Mouse (Mus musculus): Measurements from ENCODE around the gene Mfap2. TPM values are rescaled to one million over a fixed set of nuclear protein-coding genes. Genes with fewer than 3 reads are reported as not detected.

Gene Mfap2
- total RNA-seq, 2 experiments from 2014 or later, result 98.0 to 106 TPM

Other genes with a start within 250 kb of the Mfap2 start
- gene Padi4, start 236.2 kb upstream of the Mfap2 start, total RNA-seq (2021), result 1 to 10 TPM; 1.4 to 2.7 TPM
- gene Padi3, start 199.8 kb upstream of the Mfap2 start, total RNA-seq (2021), result not detected
- gene Padi1, start 164.6 kb upstream of the Mfap2 start, total RNA-seq (2021), result not detected
- gene Padi2, start 104.1 kb upstream of the Mfap2 start, total RNA-seq (2021), result 1 to 10 TPM; 6.7 to 9.5 TPM
- 100 to 1,000 TPM; 271 to 305 TPM for gene Sdhb, start 49.2 kb upstream of the Mfap2 start, total RNA-seq (2021)
- 10 to 100 TPM; 58.8 to 63.5 TPM for gene Atp13a2, start 23.5 kb upstream of the Mfap2 start, total RNA-seq (2021)
- gene Crocc, start 50.1 kb downstream of the Mfap2 start, total RNA-seq (2021), result 10 to 100 TPM; 16.3 to 24.0 TPM
- 10 to 100 TPM; 66.0 to 69.1 TPM for gene Necap2, start 67.9 kb downstream of the Mfap2 start, total RNA-seq (2021)
- under 1 TPM; 0.68 to 0.81 TPM for gene Spata21, start 77.9 kb downstream of the Mfap2 start, total RNA-seq (2021)
- gene Szrd1, start 129.4 kb downstream of the Mfap2 start, total RNA-seq (2021), result 100 to 1,000 TPM; 115 to 132 TPM
- 10 to 100 TPM; 25.3 to 25.9 TPM for gene Fbxo42, start 137.5 kb downstream of the Mfap2 start, total RNA-seq (2021)
- 1 to 10 TPM; 2.5 to 2.7 TPM for gene Rsg1, start 203.5 kb downstream of the Mfap2 start, total RNA-seq (2021)
- gene Arhgef19, start 229.1 kb downstream of the Mfap2 start, total RNA-seq (2021), result 10 to 100 TPM; 37.5 to 39.2 TPM

Measured in adrenal gland, postnatal 4 days (tissue).